Mouse (Mus musculus) midbrain, embryonic 15.5 days (tissue): ENCODE results near the gene Hoxa5. TPM values are rescaled to one million over a fixed set of nuclear protein-coding genes. Genes with fewer than 3 reads are reported as not detected.

Source experiments
- ATAC-seq: fragments of 200-750 bp; cut with Nextera tagmentation; replicated peaks from 2 replicates; pipeline ENCODE4 v1.8.0; 2017; ENCODE audit warnings: moderate TSS enrichment
- H3K27ac ChIP-seq: fragments of 300-500 bp; sonication (generic); 2 replicates; pipeline ENCODE4 v1.5.1; 2015; ENCODE audit warnings: mild to moderate bottlenecking, inconsistent platforms
- H3K27me3 ChIP-seq: fragments of 300-500 bp; sonication (generic); replicated peaks from 2 replicates; pipeline ENCODE4 v1.6.1; 2015; ENCODE audit warnings: inconsistent platforms
- H3K36me3 ChIP-seq: fragments of 300-500 bp; sonication (generic); replicated peaks from 2 replicates; pipeline ENCODE4 v1.6.1; 2015; ENCODE audit warnings: inconsistent platforms
- H3K4me1 ChIP-seq: fragments of 300-500 bp; sonication (generic); 2 replicates; pipeline ENCODE4 v1.6.1; 2015; ENCODE audit warnings: inconsistent platforms
- H3K4me2 ChIP-seq: fragments of 300-500 bp; sonication (generic); 2 replicates; pipeline ENCODE4 v1.6.1; 2015; ENCODE audit warnings: inconsistent platforms, mild to moderate bottlenecking, moderate library complexity
- H3K4me3 ChIP-seq: fragments of 300-500 bp; sonication (generic); 2 replicates; pipeline ENCODE4 v1.5.1; 2015; ENCODE audit warnings: mild to moderate bottlenecking, inconsistent platforms
- H3K9ac ChIP-seq: fragments of 300-500 bp; sonication (generic); 2 replicates; pipeline ENCODE4 v1.6.1; 2015; ENCODE audit warnings: mild to moderate bottlenecking, inconsistent platforms
- H3K9me3 ChIP-seq: fragments of 300-500 bp; sonication (generic); 2 replicates; pipeline ENCODE4 v1.6.1; 2016; ENCODE audit warnings: inconsistent platforms
- WGBS: fragments of 180-500 bp; shearing (Covaris S2); methylation state at CpG from one replicate; pipeline ENCODE4 v1.1.7; 2015; ENCODE audit warnings: mixed read lengths; 5-methylcytosine and 5-hydroxymethylcytosine counted together
- polyA plus RNA-seq: library from polyadenylated mRNA; unstranded; fragments of >200 nt; fragmentation: Nextera tagmentation; extraction: Ambion mirVana; gene quantifications from 2 replicates; pipeline ENCODE4 v1.2.1, GENCODE M21; 2015

Gene Hoxa5
- polyA plus RNA-seq: 0.64 TPM in 1 of 2 replicates, not detected in the other

DNA sequence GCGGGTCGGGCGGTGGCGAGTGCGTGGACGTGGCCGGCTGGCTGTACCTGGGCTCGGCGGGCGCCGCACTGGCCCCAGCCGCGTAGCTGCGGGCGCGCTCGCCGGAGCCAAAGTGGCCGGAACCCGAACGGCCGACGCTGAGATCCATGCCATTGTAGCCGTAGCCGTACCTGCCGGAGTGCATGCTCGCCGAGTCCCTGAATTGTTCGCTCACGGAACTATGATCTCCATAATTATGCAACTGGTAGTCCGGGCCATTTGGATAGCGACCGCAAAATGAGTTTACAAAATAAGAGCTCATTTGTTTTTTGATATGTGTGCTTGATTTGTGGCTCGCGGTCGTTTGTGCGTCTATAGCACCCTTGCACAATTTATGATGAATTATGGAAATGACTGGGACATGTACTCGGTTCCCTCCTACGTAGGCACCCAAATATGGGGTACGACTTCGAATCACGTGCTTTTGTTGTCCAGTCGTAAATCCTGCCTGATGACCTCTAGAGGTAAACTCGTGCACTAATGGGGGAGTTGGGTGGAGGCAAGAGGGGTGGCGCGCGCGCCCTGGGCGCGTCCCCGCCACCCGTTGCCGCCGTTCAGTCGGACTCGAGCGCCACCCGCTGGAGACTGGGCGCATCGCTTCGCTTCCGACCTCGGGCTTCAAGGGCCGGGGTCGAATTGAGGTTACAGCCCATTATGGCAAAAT, at the start of gene Hoxa5:
TSS of gene Hoxa5 (minus strand) at position 538 of the 703 bp plus-strand sequence.
- Histone ChIP-seq H3K4me3 (no peak within 1 kb of the TSS), H3K4me1 (peaks cover 6% of the 10 kb centered on the region), H3K27me3 (peaks cover 99% of the 10 kb centered on the region), H3K9me3 (no peaks in the 10 kb centered on the region), H3K4me2 (0 out of 2 replicates have a peak within 1 kb of the TSS, but pooled peaks have one; percentile 0), H3K9ac (no peak within 1 kb of the TSS), H3K36me3 (no peaks in the 10 kb centered on the region), H3K27ac (no peak within 1 kb of the TSS)
- under 1% methylated on average over 65 of the region's 65 CpGs for WGBS
- no peak for ATAC-seq

DNA sequence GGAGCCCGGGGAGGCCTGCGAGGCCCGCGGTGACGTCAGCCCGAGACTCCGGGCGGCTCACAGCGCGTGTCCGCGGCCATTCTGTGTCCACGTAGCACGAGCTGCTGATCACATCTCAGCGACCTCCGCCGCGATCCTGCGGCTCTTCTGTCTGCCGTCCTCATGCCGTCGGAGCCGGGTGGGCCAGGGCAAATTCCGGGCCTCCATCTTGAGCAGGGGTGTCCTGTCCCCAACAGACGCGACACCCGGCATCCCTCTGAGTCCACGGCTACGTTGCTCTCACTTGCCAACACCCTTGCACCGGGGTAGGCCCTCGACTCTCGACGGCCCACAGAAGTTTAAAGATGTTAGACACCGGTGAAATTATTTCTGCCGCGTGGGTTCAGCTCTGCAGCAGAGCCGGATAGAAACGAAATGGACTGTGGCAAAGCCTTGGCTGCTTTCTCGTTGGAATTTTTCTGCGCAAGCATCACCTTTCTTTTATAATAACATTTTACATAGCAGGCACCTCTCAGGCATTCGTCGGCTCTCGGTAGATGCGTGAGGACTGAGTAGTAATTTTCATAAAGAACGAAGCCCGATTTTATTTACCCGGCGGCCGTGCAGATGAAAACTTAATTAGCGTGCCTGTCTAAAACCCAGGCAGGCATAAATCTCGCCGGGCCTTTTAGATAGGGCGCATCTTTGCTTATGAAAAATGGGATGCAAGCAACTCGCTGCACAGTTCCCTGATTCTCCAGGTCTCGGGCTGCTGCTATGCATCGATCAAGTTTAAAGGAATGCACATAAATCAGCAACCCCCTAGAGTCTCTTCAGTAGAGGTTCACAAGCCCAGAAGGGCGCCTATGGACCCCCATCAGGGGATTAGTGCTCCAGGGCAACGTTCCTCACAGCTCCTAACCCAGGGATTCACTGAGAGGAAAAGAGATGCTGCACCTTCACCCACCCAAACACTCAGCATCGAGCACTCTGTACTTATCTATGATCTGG, 49.4 kb upstream of the Hoxa5 start:
- no peak overlapping the region for H3K4me3 ChIP-seq
- H3K4me2 ChIP-seq: no peak overlapping the region
- no peaks in the 10 kb centered on the region for H3K36me3 ChIP-seq
- no peak for ATAC-seq
- H3K27me3 ChIP-seq: peaks cover 90% of the 10 kb centered on the region
- 1% methylated on average over 59 of the region's 59 CpGs for WGBS
- H3K9me3 ChIP-seq: no peaks in the 10 kb centered on the region
- no peak overlapping the region for H3K9ac ChIP-seq
- H3K27ac ChIP-seq: no peak overlapping the region
- H3K4me1 ChIP-seq: no peaks in the 10 kb centered on the region

DNA sequence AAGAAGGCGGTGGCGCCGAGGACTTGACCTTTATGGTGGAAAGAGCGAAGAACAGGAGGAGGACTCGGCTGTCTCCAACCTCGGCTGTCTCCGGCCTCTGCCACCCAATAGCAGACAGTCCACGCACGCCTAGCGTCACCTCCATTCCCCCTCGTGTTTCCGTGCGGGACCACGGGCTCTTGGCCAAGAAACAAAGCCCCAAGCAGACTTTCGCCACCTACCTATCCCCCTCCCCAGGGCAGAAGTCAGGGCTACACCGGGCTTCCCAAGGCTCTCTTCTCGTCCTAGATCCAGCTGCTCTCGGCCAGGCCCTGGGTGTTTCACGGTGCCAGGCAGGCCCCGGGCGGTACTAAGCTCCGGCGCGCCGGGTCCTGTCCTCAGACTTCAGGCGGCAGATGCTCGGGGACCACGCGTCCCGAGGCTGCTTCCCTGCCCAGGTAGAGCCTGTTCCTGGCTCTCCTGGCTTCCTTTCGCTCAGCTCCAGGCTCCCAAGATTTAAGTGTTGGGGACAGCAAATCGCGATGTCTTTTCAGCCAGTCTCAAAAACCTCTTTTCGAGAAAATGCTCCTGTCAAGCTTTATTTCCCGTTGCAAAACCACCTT, 48.5 kb upstream of the Hoxa5 start:
- WGBS: 2% methylated on average over 35 of the region's 35 CpGs
- Histone ChIP-seq H3K36me3 (no peaks in the 10 kb centered on the region), H3K9me3 (no peaks in the 10 kb centered on the region), H3K27ac (no peak overlapping the region), H3K27me3 (peaks cover 91% of the 10 kb centered on the region), H3K4me3 (no peak overlapping the region), H3K4me1 (no peaks in the 10 kb centered on the region), H3K4me2 (no peak overlapping the region), H3K9ac (no peak overlapping the region)
- ATAC-seq: 0 out of 2 replicates have a peak, but pooled peaks have one; percentile 24

DNA sequence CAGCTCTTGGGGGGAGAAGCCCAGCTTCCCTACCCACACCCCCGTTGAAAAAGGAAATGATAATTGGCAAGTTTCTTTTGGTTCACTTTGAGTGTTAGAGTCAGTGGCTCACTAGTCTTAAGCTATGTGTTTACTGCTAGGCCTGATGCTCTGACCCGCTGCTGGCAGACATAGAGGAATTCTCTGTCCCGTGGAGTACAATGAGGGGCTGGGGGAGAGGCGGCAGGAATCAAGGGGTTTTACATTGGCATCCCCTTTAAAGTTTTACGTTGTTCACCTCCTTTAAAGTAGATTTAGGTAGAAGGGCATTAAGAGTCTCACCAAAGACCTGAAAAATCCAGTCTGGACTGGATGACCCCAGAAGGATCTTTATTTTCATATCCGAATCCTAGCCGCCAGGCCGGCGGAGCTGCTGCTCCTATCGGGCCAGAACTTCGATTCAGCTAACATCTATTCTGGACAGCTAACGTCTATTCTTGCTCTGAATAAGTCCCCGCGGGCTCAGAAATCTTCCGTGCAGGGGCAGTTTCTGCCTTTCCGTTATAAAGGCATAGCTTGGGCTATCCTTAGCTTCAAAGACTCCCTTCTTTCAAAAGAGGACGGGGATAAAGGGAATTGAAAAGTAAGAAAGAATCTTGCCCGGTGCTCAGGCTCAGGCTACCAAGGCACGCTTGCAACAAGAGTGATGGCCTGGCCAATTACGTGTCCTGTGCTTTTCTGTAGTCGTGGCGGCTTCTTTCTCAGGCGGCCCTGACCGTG, 47.8 kb upstream of the Hoxa5 start:
- 1% methylated on average over 24 of the region's 24 CpGs for WGBS
- Histone ChIP-seq H3K4me2 (no peak overlapping the region), H3K36me3 (no peaks in the 10 kb centered on the region), H3K4me1 (no peaks in the 10 kb centered on the region), H3K27me3 (peaks cover 91% of the 10 kb centered on the region), H3K9me3 (no peaks in the 10 kb centered on the region), H3K4me3 (no peak overlapping the region), H3K9ac (no peak overlapping the region), H3K27ac (no peak overlapping the region)
- no peak for ATAC-seq

DNA sequence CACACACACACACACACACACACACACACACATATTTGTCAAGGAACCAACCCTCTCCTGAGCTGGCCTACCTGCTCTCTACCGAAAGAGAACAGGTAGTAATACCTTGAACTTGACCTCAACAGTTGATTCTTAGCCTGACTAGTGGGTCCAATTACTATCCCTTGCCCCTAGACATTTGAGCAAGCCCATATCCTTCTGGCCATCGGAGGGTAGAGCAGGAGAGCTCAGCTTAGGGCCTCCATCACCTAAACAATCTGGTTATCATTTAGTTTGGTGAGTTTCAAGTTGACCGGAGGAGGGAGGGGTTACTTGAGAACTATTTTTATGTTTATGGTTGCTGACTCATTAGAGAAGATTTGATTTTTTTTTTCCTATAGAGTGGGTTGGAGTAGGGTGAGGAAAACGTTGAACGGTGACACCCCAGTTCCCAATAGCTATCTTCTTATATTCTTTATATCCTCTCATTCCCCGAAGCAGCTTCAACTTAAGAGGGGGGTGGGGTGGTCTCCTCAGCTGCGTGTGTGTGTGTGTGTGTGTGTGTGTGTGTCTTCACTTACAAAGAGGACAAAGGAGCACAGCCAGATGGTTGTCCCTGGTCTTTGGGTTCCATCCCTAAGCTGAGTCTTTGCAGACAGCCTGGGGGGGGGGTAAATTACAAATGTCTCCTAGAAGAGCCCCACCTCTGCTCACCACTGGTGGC, 46.9 kb upstream of the Hoxa5 start:
- H3K4me1 ChIP-seq: no peaks in the 10 kb centered on the region
- no peak overlapping the region for H3K4me3 ChIP-seq
- no peak overlapping the region for H3K4me2 ChIP-seq
- peaks cover 93% of the 10 kb centered on the region for H3K27me3 ChIP-seq
- 12% methylated on average over 7 of the region's 7 CpGs for WGBS
- H3K9me3 ChIP-seq: no peaks in the 10 kb centered on the region
- no peaks in the 10 kb centered on the region for H3K36me3 ChIP-seq
- no peak overlapping the region for H3K9ac ChIP-seq
- no peak for ATAC-seq
- no peak overlapping the region for H3K27ac ChIP-seq

DNA sequence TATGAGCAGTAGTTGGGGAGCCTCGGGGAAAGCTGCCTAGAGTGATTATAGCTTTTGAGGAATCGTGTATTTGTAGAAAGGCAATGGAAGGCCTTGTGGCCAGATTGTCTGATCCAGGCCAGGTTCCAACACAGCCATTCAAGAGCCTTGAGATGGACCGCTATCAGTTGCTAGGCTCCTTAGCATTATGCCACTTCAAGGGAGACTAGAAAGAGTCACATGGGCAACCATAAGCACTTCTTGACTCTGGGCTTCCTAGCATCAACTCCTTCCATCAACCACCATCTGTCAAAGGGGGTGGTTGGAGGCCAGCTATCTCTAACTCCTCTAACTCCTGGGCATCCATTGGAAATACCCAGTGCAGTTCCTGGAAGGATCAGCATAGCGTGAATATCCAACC, 45.4 kb upstream of the Hoxa5 start:
- H3K27ac ChIP-seq: no peak overlapping the region
- peaks cover 96% of the 10 kb centered on the region for H3K27me3 ChIP-seq
- 1% methylated on average over 4 of the region's 4 CpGs for whole genome bisulfite sequencing
- no peak overlapping the region for H3K9ac ChIP-seq
- no peak for ATAC-seq
- H3K4me2 ChIP-seq: no peak overlapping the region
- no peak overlapping the region for H3K4me3 ChIP-seq
- no peaks in the 10 kb centered on the region for H3K36me3 ChIP-seq
- no peaks in the 10 kb centered on the region for H3K4me1 ChIP-seq
- H3K9me3 ChIP-seq: no peaks in the 10 kb centered on the region

DNA sequence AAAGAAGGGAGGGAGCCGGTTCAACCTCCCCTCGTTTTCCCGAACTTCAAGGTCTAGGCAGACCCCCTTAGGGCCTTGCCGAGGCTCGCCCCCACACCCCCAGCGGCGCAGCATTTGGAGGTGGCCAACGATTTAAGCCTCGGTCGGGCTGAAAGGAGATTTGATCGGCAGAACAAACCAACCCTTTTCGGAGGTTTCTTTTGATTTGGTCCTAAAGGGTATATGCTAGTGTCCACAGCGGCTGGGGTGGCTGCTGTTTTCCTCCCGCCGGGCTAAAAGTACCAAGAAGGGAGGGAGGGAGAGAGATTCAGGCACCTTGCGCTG, 45.0 kb upstream of the Hoxa5 start:
- no peak for ATAC-seq
- Histone ChIP-seq H3K4me1 (no peaks in the 10 kb centered on the region), H3K4me3 (no peak overlapping the region), H3K9ac (no peak overlapping the region), H3K4me2 (no peak overlapping the region), H3K9me3 (no peaks in the 10 kb centered on the region), H3K27me3 (peaks cover 97% of the 10 kb centered on the region), H3K27ac (no peak overlapping the region), H3K36me3 (no peaks in the 10 kb centered on the region)
- under 1% methylated on average over 16 of the region's 16 CpGs for WGBS

DNA sequence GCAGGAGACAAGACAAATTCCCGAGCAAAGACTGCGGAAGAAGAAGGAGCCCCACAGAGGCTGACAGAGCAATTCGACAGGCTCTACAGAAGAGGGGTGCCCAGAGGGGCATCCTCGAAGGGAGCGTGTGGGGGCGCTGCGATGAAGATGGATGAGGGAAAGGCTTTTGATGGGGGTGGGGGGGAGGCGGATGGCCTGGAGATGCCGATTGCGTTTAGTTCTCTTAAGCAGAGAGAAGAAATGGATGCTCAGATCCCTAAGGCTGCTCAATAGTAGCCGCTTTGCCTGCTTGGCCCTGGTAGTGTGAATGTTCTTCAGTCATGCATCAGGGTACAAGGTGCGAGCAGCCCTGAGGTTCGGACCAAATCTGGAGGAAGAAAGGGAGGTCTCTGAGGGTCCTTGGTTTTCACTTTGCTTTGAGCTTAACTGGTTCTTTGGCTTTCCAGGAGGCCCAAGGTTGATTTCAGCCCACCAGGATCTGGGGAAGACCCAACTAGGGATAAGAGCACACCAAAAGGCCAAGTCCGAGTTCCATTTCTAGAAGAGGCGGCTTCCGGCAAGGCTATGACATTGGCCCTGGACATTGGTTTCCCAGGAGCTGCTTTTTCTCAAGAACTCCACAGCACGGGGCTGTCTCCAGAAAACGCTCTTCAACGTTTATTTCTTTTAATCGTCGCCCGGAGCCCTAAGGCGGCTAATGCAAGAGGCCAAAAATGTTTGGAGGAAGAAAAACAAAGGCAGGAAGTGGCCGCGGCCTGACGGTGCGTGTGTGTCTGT, 44.4 kb upstream of the Hoxa5 start:
- H3K9me3 ChIP-seq: no peaks in the 10 kb centered on the region
- H3K9ac ChIP-seq: no peak overlapping the region
- no peaks in the 10 kb centered on the region for H3K36me3 ChIP-seq
- no peak for ATAC-seq
- no peaks in the 10 kb centered on the region for H3K4me1 ChIP-seq
- H3K27me3 ChIP-seq: peaks cover 96% of the 10 kb centered on the region
- H3K4me3 ChIP-seq: no peak overlapping the region
- no peak overlapping the region for H3K27ac ChIP-seq
- no peak overlapping the region for H3K4me2 ChIP-seq
- 3% methylated on average over 27 of the region's 27 CpGs for WGBS

DNA sequence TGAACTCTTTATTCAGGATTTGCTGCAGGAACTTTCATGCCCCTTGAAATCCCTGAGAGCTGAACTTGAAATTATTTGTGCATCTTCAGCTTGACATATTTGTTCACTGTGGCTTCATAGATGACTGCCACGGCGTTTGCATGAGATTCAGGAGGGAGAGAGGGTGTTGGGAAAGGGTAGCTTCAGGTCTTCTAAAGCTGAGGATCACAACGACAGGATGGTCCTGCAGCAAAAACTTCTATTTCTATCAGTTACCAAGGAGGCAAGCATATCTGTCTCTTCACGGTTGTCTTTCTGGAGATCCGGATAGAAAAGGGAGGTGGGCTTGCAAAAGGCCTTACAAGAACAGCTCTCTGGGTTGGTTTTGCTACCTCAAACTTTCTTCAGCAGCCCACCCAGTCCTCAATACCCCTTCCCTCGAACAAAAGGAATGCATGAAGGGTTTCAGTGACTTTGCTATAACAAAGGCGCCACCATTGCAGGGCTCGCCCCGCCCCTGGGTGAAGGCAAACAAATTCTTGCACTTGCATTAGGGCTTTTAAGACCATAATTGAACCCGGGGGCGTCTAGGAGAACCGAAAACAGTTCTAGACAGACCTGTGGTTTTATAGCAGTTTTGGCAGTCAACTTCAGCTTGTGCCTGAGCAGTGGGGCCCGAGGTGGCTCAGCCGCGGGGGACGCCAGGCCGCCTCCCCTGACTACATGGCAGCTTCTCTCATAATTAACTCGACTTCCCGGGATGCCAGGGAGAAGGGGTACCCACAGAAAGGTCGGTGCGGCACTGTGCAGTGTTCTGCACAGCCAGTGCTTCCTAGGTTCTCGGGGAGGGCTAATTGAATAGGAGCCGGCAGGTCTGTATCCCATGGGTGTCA, 43.6 kb upstream of the Hoxa5 start:
- no peaks in the 10 kb centered on the region for H3K36me3 ChIP-seq
- H3K27ac ChIP-seq: no peak overlapping the region
- ATAC-seq: no peak
- peaks cover 96% of the 10 kb centered on the region for H3K27me3 ChIP-seq
- no peaks in the 10 kb centered on the region for H3K9me3 ChIP-seq
- no peak overlapping the region for H3K9ac ChIP-seq
- H3K4me3 ChIP-seq: no peak overlapping the region
- no peak overlapping the region for H3K4me2 ChIP-seq
- WGBS: 1% methylated on average over 23 of the region's 23 CpGs
- H3K4me1 ChIP-seq: no peaks in the 10 kb centered on the region

DNA sequence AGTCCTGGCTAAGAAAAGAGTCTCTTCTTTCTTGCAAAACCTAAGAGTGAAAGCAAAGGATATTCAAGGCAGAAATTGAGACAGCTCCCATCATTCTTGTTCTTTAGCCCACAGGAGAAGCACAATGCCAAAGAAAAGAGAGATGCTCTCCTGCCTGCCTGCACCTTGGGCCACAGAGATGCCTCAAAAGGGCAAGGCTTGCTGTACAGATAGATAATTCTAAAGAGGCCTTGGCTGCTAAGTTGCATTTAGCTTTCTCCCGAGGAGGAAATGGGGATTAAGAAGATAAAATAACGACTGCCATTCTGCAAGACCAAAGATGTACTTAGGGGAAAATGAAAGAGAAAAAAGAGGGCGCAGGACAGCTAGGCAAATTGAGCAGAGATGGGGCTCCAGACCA, 42.5 kb upstream of the Hoxa5 start:
- ATAC-seq: no peak
- no peaks in the 10 kb centered on the region for H3K9me3 ChIP-seq
- H3K4me3 ChIP-seq: no peak overlapping the region
- no peaks in the 10 kb centered on the region for H3K4me1 ChIP-seq
- peaks cover 96% of the 10 kb centered on the region for H3K27me3 ChIP-seq
- H3K27ac ChIP-seq: no peak overlapping the region
- WGBS: 6% methylated on average over 3 of the region's 3 CpGs
- no peak overlapping the region for H3K9ac ChIP-seq
- no peaks in the 10 kb centered on the region for H3K36me3 ChIP-seq
- no peak overlapping the region for H3K4me2 ChIP-seq
